Mouse (Mus musculus) T-helper 2 cell (primary cell): ENCODE results near the gene Npcd.

Experiments
- in situ Hi-C: fragments of 300-600 bp; cut with MboI, MseI; formaldehyde crosslinking; loops from one replicate; pipeline ENCODE4 v1.15.1; 2025; ENCODE audit warnings: high pct_unique_total_duplicates

The Npcd gene

DNA sequence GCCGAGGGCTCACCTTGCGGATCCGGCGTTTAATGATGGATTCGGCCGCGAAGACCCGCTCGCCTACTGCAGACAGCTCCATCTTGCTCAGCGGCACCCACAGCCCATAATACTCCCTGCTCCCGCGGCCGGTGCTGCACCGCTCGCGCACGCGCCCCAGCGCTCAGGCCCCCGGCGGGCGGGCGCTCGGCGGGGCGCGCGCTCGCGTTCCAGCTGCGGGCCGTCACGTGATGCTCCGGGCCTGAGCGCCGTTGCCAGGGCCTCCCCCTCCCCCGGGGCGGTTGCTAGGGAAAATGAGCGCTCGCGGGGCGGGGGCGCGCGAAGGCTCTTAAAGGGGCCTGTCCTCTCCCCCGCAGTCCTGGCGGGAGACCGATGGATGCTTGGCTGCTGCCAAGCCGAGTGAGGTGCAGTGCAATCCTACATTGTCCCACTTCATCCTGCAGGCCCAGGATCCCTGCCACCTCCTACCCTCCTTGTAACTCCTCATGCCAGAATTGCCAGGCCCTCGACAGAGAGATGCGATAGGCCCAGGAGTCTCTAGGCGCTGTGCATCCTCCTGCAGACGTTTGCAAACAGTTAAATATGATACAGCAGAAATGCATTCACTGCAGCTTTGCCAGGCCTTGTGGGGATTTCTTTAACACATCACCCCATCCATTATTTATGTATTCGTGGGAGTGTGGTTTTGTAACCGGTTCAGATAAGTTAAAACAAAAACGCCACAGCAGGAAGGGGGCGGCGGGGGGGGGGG lies at the start of gene Npcd, which contains the start of gene Cbx6:
Gene Npcd, minus strand, starts transcription at position 108 of the 751 bp plus-strand sequence.
Gene Cbx6, minus strand, starts transcription at position 559 of the 751 bp plus-strand sequence.
- in situ Hi-C loops = loop anchor here (5.0 kb wide), 1 partner anchor 53 kb away; no protein-coding TSS in a partner anchor

- in situ Hi-C loops = no loop called here
These were observed 49.4 kb upstream of the Npcd start for GRCm38 (mm10) chr15:79883352-79883822.

GRCm38 (mm10) chr15:79882623-79883267 lies 48.7 kb upstream of the Npcd start:
- in situ Hi-C loops = no loop called here

DNA sequence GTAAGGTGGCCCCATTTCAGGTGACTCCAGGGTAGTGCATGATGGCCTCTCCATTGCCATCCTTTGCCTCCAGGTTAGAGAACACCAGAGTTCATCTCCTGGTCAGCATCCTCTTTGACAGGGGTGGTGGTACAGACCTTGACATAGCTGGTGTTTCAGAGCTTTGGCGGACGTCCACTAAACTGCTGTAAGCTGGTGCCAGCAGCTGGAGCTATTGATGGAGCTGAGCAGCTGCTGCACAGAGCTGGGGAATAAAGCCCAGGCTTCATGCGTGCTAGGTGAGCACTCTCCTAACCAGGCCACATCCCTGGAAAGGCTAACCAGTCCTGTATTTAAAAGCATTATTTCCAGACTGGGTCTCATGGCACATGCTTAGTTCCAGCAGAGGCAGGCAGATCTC lies 46.4 kb upstream of the Npcd start:
- in situ Hi-C loops = no loop called here

GRCm38 (mm10) chr15:79879319-79879718 lies 45.3 kb upstream of the Npcd start:
- in situ Hi-C loops = no loop called here

- in situ Hi-C loops = no loop called here
These were observed 44.7 kb upstream of the Npcd start for GRCm38 (mm10) chr15:79878725-79879136.

GRCm38 (mm10) chr15:79875261-79875995 lies 41.4 kb upstream of the Npcd start:
- in situ Hi-C loops = no loop called here

DNA sequence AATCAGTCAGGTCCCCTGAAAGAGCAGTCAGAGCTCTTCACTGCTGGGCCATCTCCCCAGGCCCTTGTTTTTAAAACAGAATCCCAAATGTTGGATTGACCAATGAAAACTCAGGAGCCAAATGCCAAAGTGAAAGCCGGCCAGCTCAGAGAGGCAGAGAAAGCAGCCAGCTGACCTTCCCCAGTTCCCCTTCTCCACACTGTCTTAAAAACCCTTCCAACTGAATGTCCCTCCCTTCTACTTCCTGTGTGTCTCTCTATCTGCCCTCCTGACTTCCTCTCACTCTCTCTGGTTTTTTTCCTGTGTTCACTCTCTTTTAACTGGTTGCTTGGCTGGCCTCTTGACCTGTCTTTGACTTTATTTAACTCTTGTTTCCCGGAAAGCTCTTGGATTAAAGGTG lies 40.0 kb upstream of the Npcd start:
- in situ Hi-C loops = no loop called here

- in situ Hi-C loops = no loop called here
These were observed 39.5 kb upstream of the Npcd start for GRCm38 (mm10) chr15:79873545-79873944.

GRCm38 (mm10) chr15:79867260-79868002 lies 33.4 kb upstream of the Npcd start:
- in situ Hi-C loops = no loop called here

DNA sequence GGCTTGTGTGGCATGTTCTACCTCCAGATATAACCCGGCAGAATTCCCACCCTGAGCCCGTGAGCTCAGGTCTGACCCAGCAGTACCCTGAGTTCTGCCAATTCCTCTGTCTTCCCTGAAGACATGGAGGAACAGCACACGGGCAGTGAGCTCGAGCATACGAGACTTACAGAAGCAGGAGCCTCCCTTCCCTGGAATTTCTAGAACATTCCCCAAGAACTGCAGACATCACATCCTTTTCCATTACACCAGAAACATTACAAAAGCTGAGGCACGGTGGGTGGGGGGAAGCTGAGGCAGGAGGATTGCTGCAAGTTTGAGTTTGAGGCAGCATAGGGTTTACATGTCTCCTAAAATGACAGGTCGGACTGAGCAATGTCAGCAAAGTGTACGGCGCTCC lies 25.8 kb upstream of the Npcd start:
- in situ Hi-C loops = loop anchor here (10.0 kb wide), 1 partner anchor 65 kb away; no protein-coding TSS in a partner anchor

GRCm38 (mm10) chr15:79858979-79859378 lies 24.9 kb upstream of the Npcd start:
- in situ Hi-C loops = loop anchor here (10.0 kb wide), 1 partner anchor 64 kb away; no protein-coding TSS in a partner anchor

DNA sequence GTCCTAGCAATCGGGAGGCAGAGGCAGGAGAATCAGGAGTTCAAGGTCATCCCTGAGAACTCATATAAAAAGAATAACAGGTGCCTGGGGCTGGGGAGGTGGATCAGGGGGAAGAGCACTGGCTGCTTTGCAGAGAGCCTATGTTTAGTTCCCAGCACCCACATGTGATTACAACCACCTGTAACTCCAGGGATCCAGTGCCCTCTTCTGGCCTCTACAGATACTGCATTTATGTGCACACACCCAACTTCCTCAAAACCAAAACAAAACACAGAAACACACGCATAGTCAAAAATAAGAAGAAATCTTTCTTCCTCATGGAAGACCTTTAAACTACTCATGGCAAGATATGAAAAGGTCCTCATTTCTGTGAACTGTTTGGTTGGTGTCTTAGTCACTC lies 16.1 kb upstream of the Npcd start:
- in situ Hi-C loops = loop anchor here (5.0 to 10.0 kb wide), 2 partner anchors 55 to 348 kb away; no protein-coding TSS in a partner anchor

DNA sequence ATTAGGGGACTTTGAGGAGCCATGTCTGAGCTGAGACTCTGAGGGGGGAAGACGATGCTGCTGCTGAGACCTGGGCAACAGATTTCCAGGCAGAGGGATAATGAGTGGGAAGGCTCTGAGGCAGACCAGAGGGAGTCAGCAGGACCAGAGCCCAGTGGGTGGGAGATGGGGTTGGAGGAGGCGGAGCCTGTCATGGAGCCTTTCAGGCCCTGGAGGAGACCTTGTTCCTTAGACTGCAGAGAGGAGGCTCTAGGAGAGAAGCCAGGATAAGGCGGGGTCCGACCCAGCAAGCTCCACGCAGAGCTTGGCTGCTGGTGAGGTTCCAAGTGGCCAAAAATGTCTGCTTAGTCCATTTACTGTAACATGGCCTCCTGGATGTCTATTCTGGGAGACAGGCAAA lies 13.1 kb upstream of the Npcd start:
- in situ Hi-C loops = no loop called here

DNA sequence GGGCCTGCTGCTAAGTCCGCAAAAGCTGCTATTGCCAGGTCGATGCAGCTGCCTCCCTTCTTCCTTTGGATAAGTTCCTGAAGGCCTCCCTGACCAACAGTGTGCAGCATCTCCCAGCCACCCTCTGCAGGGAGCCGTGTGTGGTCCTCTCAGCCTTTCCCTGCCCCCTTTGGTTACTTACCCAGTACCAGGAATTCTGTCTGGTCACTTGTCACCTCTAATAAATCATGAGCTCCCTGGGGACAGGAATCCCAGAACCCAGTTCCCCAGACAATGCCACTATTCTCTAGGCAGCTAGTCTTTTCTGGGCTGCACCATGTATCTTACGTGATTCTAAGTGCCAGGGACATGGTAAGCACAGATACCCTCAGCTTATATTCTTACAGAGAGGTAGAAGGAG lies 11.9 kb upstream of the Npcd start:
- in situ Hi-C loops = no loop called here

DNA sequence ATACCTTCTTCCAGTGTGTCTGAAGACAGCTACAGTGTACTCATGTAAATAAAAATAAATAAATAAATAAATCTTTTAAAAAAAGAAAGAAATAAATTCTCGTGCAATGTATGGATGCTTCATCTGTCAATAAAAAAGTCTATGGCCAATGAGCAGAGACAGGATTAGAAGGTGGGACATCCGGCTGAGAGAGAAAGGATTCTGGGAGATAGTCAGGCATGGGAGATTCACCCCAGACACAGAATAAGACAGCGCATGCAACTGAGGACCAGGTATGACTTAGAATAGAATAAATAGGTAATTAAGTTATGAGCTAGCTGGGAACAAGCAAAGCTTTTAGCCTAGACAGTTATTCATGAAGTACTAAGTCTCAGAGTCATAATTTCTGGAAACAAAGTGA lies 8.9 kb upstream of the Npcd start:
- in situ Hi-C loops = no loop called here

DNA sequence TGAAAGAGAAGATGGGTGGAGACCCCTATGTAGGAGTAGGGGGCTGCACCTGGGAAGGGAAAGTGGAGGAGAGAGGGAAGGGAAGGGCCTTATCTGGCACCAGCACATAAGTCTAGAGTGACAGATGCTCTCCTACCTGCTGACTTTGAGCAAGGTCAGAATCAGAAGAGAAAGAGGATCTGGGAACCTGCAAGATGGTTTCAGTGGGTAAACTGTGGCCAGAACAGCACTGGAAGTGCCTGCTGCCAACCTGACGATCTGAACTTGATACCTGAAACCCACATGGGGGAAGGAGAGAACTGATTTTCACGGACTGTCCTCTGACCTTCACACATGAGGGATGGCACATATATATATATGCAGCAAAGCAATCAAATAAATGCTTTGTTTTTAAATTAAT lies 6.2 kb upstream of the Npcd start:
- in situ Hi-C loops = no loop called here

- in situ Hi-C loops = loop anchor here (5.0 kb wide), 1 partner anchor 52 kb away; no protein-coding TSS in a partner anchor
These were observed 834 bp upstream of the Npcd start for GRCm38 (mm10) chr15:79834881-79835260.

DNA sequence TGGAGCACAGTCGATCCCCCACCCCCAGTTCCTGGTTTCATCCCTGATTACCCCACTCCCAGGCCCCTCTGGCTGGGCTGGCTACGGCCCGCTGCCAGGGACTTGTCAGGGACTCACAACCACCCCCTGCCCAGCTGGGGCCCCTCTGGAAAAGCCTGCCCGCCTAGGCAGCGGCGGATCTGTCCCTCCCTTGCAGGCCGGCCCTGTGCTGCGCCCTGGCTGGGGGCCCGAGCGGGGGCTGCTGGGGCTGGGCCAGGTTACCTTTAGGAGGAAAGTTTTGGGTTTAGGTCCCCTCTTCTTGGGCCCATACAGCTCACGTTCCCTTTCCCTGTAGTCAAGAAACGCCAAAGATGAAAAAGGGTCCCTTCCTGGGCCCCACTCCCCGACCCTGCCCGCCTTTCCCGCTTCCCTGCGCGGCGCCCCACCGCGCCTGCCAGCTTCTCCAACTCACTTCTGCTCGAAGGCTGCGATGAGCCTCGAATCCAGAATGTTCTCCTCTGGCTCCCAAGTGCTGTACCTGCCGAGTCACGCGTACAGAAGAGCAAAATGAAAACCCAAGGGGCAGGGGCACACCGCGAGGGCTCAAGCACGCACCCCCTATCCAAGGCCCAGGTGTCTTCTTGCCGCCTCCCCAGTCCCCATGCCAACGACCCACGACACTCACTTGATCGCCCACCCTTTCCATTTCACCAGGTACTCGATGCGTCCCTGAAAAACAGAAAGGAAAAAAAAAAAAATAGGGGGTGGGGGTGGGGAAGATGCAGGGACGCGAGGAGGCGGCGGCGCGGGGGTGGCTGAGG lies 586 bp downstream of the Npcd start:
- in situ Hi-C loops = loop anchor here (5.0 kb wide), 1 partner anchor 54 kb away; no protein-coding TSS in a partner anchor
